Mouse (Mus musculus) limb, embryonic 12.5 days (tissue): Measurements from ENCODE around the gene Olfr1383. TPM values are rescaled to one million over a fixed set of nuclear protein-coding genes. Genes with fewer than 3 reads are reported as not detected.
"Not testable (repeated sequence)": the region's sequence is repeated elsewhere in the genome, so short reads cannot be mapped to it uniquely, and the experiment has no call there.

Source experiments
- ATAC-seq: fragments of 200-750 bp; cut with Nextera tagmentation; 2 replicates; pipeline ENCODE4 v1.8.0; 2017; ENCODE audit warnings: low read depth, moderate TSS enrichment; ENCODE audit not compliant: insufficient number of reproducible peaks, insufficient read depth, low FRiP score, low TSS enrichment
- H3K27ac ChIP-seq: fragments of 300-500 bp; sonication (generic); 2 replicates; pipeline ENCODE4 v1.5.1; 2016; ENCODE audit warnings: mild to moderate bottlenecking, moderate library complexity
- H3K27me3 ChIP-seq: fragments of 300-500 bp; sonication (generic); 2 replicates; pipeline ENCODE4 v1.6.1; 2016; ENCODE audit warnings: mild to moderate bottlenecking, moderate library complexity
- H3K36me3 ChIP-seq: fragments of 300-500 bp; sonication (generic); 2 replicates; pipeline ENCODE4 v1.6.1; 2016; ENCODE audit warnings: mild to moderate bottlenecking, moderate library complexity
- H3K4me1 ChIP-seq: fragments of 300-500 bp; sonication (generic); replicated peaks from 2 replicates; pipeline ENCODE4 v1.6.1; 2016
- H3K4me2 ChIP-seq: fragments of 300-500 bp; sonication (generic); 2 replicates; pipeline ENCODE4 v1.6.1; 2016; ENCODE audit warnings: mild to moderate bottlenecking, moderate library complexity
- H3K4me3 ChIP-seq: fragments of 300-500 bp; sonication (generic); replicated peaks from 2 replicates; pipeline ENCODE4 v1.5.1; 2016; ENCODE audit warnings: mild to moderate bottlenecking
- H3K9ac ChIP-seq: fragments of 300-500 bp; sonication (generic); replicated peaks from 2 replicates; pipeline ENCODE4 v1.6.1; 2016; ENCODE audit warnings: mild to moderate bottlenecking, moderate library complexity
- H3K9me3 ChIP-seq: fragments of 300-500 bp; sonication (generic); 2 replicates; pipeline ENCODE4 v1.6.1; 2016; ENCODE audit warnings: mild to moderate bottlenecking, moderate library complexity
- WGBS: fragments of 180-500 bp; shearing (Covaris S2); methylation state at CpG from one replicate; pipeline ENCODE4 v1.1.7; 2016; 5-methylcytosine and 5-hydroxymethylcytosine counted together
- polyA plus RNA-seq: library from polyadenylated mRNA; unstranded; fragments of >200 nt; fragmentation: Nextera tagmentation; extraction: Ambion mirVana; gene quantifications from 2 replicates; pipeline ENCODE4 v1.2.1, GENCODE M21; 2016

The Olfr1383 gene
- not detected in 2 replicates for polyA plus RNA-seq

DNA sequence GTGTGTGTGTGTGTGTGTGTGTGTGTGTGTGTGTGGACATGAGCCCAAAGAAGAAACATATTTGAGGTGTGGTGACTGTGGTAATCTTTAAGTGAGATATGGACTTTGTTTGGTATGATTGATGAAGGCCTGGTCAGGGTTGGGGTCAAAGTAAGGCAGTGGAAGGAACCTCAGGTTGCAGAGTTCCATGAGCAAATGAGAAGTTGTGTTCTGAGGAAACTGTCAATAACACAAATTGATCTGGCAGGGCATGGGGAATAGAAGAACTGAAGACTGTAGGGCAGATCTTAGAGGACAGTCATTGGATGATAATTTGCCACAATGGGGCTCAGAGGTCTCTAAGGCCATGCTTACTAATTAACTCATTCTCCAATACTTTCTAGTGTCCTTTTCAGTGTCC lies at the start of gene Olfr1383:
Gene Olfr1383 (plus strand): TSS at position 301 of the 400 bp plus-strand sequence.
- H3K4me1 ChIP-seq = no peaks in the 10 kb centered on the region
- no peaks in the 10 kb centered on the region for H3K27me3 ChIP-seq
- H3K4me3 ChIP-seq = no peak within 1 kb of the TSS
- no peaks in the 10 kb centered on the region for H3K36me3 ChIP-seq
- no peak within 1 kb of the TSS for H3K4me2 ChIP-seq
- ATAC-seq = no peak
- no peak within 1 kb of the TSS for H3K9ac ChIP-seq
- H3K27ac ChIP-seq = no peak within 1 kb of the TSS
- H3K9me3 ChIP-seq = no peaks in the 10 kb centered on the region

- Histone ChIP-seq H3K4me3 (no peak overlapping the region), H3K27me3 (no peaks in the 10 kb centered on the region), H3K9me3 (no peaks in the 10 kb centered on the region), H3K27ac (no peak overlapping the region), H3K36me3 (no peaks in the 10 kb centered on the region), H3K4me1 (no peaks in the 10 kb centered on the region), H3K4me2 (no peak overlapping the region), H3K9ac (no peak overlapping the region)
- WGBS = 30% methylated on average over 4 of the region's 4 CpGs
- no peak for ATAC-seq
Measured at GRCm38 (mm10) chr11:49485973-49486372, 33.5 kb upstream of the Olfr1383 start.

DNA sequence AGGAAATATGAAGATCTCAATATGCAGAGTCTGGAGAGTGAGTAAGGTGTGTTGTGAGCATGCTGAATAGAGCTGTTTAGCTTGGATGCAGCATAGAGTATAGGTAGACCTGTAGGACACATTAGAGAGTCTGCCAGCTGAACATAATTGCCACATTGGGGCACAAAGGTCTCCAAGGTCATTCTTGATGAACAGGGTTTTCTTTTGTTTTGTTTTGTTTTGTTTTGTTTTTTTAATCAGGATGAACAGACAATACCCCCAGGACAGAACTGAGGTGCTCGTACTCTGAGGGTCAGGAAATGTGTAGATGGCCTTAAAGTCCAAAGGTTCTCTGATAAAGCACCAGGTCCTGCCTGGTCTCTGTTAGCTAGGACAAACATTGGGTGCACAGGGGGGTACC lies 30.7 kb upstream of the Olfr1383 start, which contains the start of gene Olfr1385:
Gene Olfr1385 (plus strand): TSS at position 301 of the 400 bp plus-strand sequence.
- H3K36me3 ChIP-seq, H3K4me3 ChIP-seq, H3K27me3 ChIP-seq, H3K9ac ChIP-seq, H3K27ac ChIP-seq, H3K9me3 ChIP-seq, H3K4me1 ChIP-seq, H3K4me2 ChIP-seq, ATAC-seq: not testable (repeated sequence)
- WGBS = 78% methylated on average over 1 of the region's 1 CpGs

GRCm38 (mm10) chr11:49518086-49518485 lies 1.4 kb upstream of the Olfr1383 start:
- Histone ChIP-seq H3K27ac (no peak overlapping the region), H3K36me3 (no peaks in the 10 kb centered on the region), H3K9me3 (no peaks in the 10 kb centered on the region), H3K4me3 (no peak overlapping the region), H3K4me1 (no peaks in the 10 kb centered on the region), H3K4me2 (no peak overlapping the region), H3K9ac (no peak overlapping the region), H3K27me3 (no peaks in the 10 kb centered on the region)
- WGBS = 75% methylated on average over 5 of the region's 5 CpGs
- no peak for ATAC-seq

GRCm38 (mm10) chr11:49527947-49528346 lies 8.5 kb downstream of the Olfr1383 start, which contains the start of gene Olfr1382:
Gene Olfr1382 (plus strand): TSS chr11:49528247.
- 87% methylated on average over 3 of the region's 3 CpGs for WGBS
- Histone ChIP-seq H3K27me3 (no peaks in the 10 kb centered on the region), H3K4me3 (no peak within 1 kb of the TSS), H3K27ac (no peak within 1 kb of the TSS), H3K36me3 (no peaks in the 10 kb centered on the region), H3K4me1 (no peaks in the 10 kb centered on the region), H3K9ac (no peak within 1 kb of the TSS), H3K4me2 (no peak within 1 kb of the TSS), H3K9me3 (no peaks in the 10 kb centered on the region)
- ATAC-seq = no peak

GRCm38 (mm10) chr11:49532761-49533160 lies 13.3 kb downstream of the Olfr1383 start:
- no peaks in the 10 kb centered on the region for H3K27me3 ChIP-seq
- no peaks in the 10 kb centered on the region for H3K4me1 ChIP-seq
- H3K4me3 ChIP-seq = no peak overlapping the region
- ATAC-seq = no peak
- no peak overlapping the region for H3K4me2 ChIP-seq
- H3K9me3 ChIP-seq = no peaks in the 10 kb centered on the region
- H3K27ac ChIP-seq = no peak overlapping the region
- no peaks in the 10 kb centered on the region for H3K36me3 ChIP-seq
- no peak overlapping the region for H3K9ac ChIP-seq

- not testable (repeated sequence) for ATAC-seq, H3K9ac ChIP-seq, H3K9me3 ChIP-seq, H3K36me3 ChIP-seq, H3K27me3 ChIP-seq, H3K4me3 ChIP-seq, H3K4me1 ChIP-seq, H3K4me2 ChIP-seq, H3K27ac ChIP-seq
- WGBS = 78% methylated on average over 2 of the region's 2 CpGs
Measured at GRCm38 (mm10) chr11:49536631-49537030, 17.2 kb downstream of the Olfr1383 start.

DNA sequence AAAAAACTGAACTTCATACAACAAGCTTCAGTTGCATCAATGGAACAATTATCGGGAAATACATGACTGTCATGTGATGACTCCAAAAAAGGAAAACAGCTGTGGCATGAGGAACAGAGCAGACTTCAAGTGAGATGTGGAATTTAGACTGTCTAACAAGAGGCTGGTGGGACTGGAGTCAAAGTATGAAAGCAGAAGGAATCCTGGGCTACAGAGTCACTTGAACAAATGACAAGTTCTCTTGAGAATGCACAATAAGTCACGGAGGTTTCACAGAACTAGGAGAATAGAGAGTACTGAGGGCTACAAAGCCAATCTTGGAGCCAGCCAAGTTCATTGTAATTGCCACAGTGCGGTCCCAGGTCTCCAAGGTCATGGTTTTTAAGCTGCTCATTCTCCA lies 23.7 kb downstream of the Olfr1383 start, which contains the start of gene Olfr1381:
Gene Olfr1381 (plus strand): TSS at position 301 of the 400 bp plus-strand sequence.
- H3K9ac ChIP-seq, H3K9me3 ChIP-seq, H3K27ac ChIP-seq, H3K4me3 ChIP-seq, H3K36me3 ChIP-seq, ATAC-seq, H3K4me2 ChIP-seq, H3K4me1 ChIP-seq, H3K27me3 ChIP-seq: not testable (repeated sequence)
- 83% methylated on average over 3 of the region's 3 CpGs for WGBS

GRCm38 (mm10) chr11:49554033-49554432 lies 34.6 kb downstream of the Olfr1383 start:
- not testable (repeated sequence) for H3K27ac ChIP-seq, H3K4me3 ChIP-seq, H3K4me1 ChIP-seq, ATAC-seq, H3K9ac ChIP-seq, H3K27me3 ChIP-seq, H3K36me3 ChIP-seq, H3K4me2 ChIP-seq, H3K9me3 ChIP-seq
- 76% methylated on average over 3 of the region's 3 CpGs for WGBS

DNA sequence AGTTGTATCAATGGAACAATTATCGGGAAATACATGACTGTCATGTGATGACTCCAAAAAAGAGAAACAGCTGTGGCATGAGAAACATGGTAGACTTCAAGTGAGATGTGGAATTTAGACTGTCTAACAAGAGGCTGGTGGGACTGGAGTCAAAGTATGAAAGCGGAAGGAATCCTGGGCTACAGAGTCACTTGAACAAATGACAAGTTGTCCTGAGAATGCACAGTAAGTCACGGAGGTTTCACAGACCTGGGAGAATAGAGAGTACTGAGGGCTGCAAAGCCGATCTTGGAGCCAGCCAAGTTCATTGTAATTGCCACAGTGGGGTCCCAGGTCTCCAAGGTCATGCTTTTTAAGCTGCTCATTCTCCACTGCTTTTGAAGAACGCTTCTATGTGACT lies 37.1 kb downstream of the Olfr1383 start, which contains the start of gene Olfr1380:
Gene Olfr1380 (plus strand): TSS at position 301 of the 400 bp plus-strand sequence.
- H3K9me3 ChIP-seq, ATAC-seq, H3K4me1 ChIP-seq, H3K9ac ChIP-seq, H3K36me3 ChIP-seq, H3K27ac ChIP-seq, H3K4me2 ChIP-seq, H3K4me3 ChIP-seq, H3K27me3 ChIP-seq: not testable (repeated sequence)
- 76% methylated on average over 5 of the region's 5 CpGs for whole genome bisulfite sequencing

GRCm38 (mm10) chr11:49575054-49575453 lies 55.6 kb downstream of the Olfr1383 start:
- H3K27me3 ChIP-seq, H3K4me3 ChIP-seq, ATAC-seq, H3K4me2 ChIP-seq, H3K4me1 ChIP-seq, H3K9ac ChIP-seq, H3K9me3 ChIP-seq, H3K36me3 ChIP-seq, H3K27ac ChIP-seq: not testable (repeated sequence)
- WGBS = 29% methylated on average over 2 of the region's 2 CpGs
